Mouse (Mus musculus) liver, adult 2 months (tissue): ENCODE results near the gene Ifna5.

Source experiments
- CTCF ChIP-seq: fragments of 200-500 bp; IDR thresholded peaks from 2 replicates; pipeline ENCODE4 v1.5.1; 2011; ENCODE audit warnings: low read depth, low read length, control low read depth
- POLR2A ChIP-seq: fragments of 200-500 bp; IDR thresholded peaks from 2 replicates; pipeline ENCODE4 v1.6.1; 2011; ENCODE audit warnings: low read length, control low read depth; ENCODE audit not compliant: insufficient read depth; ENCODE audit errors: extremely low read depth

GRCm38 (mm10) chr4:88876520-88876919, 41.2 kb downstream of the Ifna5 start:
- TF ChIP-seq CTCF, result no peak
- no peak for TF ChIP-seq POLR2A
